Mouse (Mus musculus): ENCODE measurements around the gene Calcrl. TPM values are rescaled to one million over a fixed set of nuclear protein-coding genes. Genes with fewer than 3 reads are reported as not detected.

The Calcrl gene
- 12.9 and 13.1 TPM in 2 replicates for polyA plus RNA-seq (2016; fragmentation: Nextera tagmentation; extraction: Ambion mirVana)

- H3K4me1 ChIP-seq (replicated peaks) = peaks cover 13% of the 10 kb centered on the region; the same call in 1 of the 2 replicates
- peak within 1 kb of the TSS; percentile 48 for H3K4me3 ChIP-seq
- H3K36me3 ChIP-seq = no peaks in the 10 kb centered on the region
- peak; percentile 62 for DNase-seq (ENCODE audit: low spot score)
- no peaks in the 10 kb centered on the region for H3K9me3 ChIP-seq
- H3K27me3 ChIP-seq (ENCODE audit: insufficient read depth, poor library complexity, severe bottlenecking) = no peaks in the 10 kb centered on the region
- WGBS = 2% methylated on average over 10 of the region's 10 CpGs
- H3K27ac ChIP-seq = peak within 1 kb of the TSS; percentile 75
Observed at GRCm38 (mm10) chr2:84425138-84425537, at the start of gene Calcrl. Calcrl (minus strand) TSS chr2:84425411.

- peaks cover 30% of the 10 kb centered on the region for H3K4me1 ChIP-seq (replicated peaks)
- H3K27me3 ChIP-seq (ENCODE audit: insufficient read depth, poor library complexity, severe bottlenecking) = no peaks in the 10 kb centered on the region
- H3K9me3 ChIP-seq = no peaks in the 10 kb centered on the region
- H3K36me3 ChIP-seq = no peaks in the 10 kb centered on the region
- H3K4me3 ChIP-seq = no peak overlapping the region
- peak overlapping the region; percentile 9; the same call in 1 of the 2 replicates for H3K27ac ChIP-seq
- no peak for DNase-seq (ENCODE audit: low spot score)
- WGBS = 7% methylated on average over 6 of the region's 6 CpGs
Observed at GRCm38 (mm10) chr2:84474651-84475050, 49.4 kb upstream of the Calcrl start.

GRCm38 (mm10) chr2:84473941-84474530 lies 48.8 kb upstream of the Calcrl start:
- peaks cover 30% of the 10 kb centered on the region for H3K4me1 ChIP-seq (replicated peaks)
- H3K36me3 ChIP-seq = no peaks in the 10 kb centered on the region
- H3K9me3 ChIP-seq = no peaks in the 10 kb centered on the region
- 63% methylated on average over 14 of the region's 14 CpGs for WGBS
- H3K4me3 ChIP-seq = no peak overlapping the region
- H3K27me3 ChIP-seq (ENCODE audit: insufficient read depth, poor library complexity, severe bottlenecking) = no peaks in the 10 kb centered on the region
- no peak for DNase-seq (ENCODE audit: low spot score)
- peak overlapping the region; percentile 9; the same call in 1 of the 2 replicates for H3K27ac ChIP-seq

GRCm38 (mm10) chr2:84467391-84467790 lies 42.2 kb upstream of the Calcrl start:
- Histone ChIP-seq H3K36me3 (no peaks in the 10 kb centered on the region), H3K27me3 (ENCODE audit: insufficient read depth, poor library complexity, severe bottlenecking) (no peaks in the 10 kb centered on the region), H3K4me3 (no peak overlapping the region), H3K4me1 (replicated peaks) (no peaks in the 10 kb centered on the region), H3K9me3 (no peaks in the 10 kb centered on the region), H3K27ac (no peak overlapping the region)
- WGBS = 88% methylated on average over 4 of the region's 4 CpGs
- no peak for DNase-seq (ENCODE audit: low spot score)

- 53% methylated on average over 7 of the region's 7 CpGs for WGBS
- no peak overlapping the region for H3K27ac ChIP-seq
- DNase-seq (ENCODE audit: low spot score) = no peak
- no peaks in the 10 kb centered on the region for H3K27me3 ChIP-seq (ENCODE audit: insufficient read depth, poor library complexity, severe bottlenecking)
- H3K4me1 ChIP-seq (replicated peaks) = no peaks in the 10 kb centered on the region
- H3K9me3 ChIP-seq = no peaks in the 10 kb centered on the region
- no peaks in the 10 kb centered on the region for H3K36me3 ChIP-seq
- H3K4me3 ChIP-seq = no peak overlapping the region
Observed at GRCm38 (mm10) chr2:84464956-84465355, 39.7 kb upstream of the Calcrl start.

- no peaks in the 10 kb centered on the region for H3K4me1 ChIP-seq (replicated peaks)
- WGBS = 93% methylated on average over 3 of the region's 3 CpGs
- no peaks in the 10 kb centered on the region for H3K27me3 ChIP-seq (ENCODE audit: insufficient read depth, poor library complexity, severe bottlenecking)
- H3K9me3 ChIP-seq = no peaks in the 10 kb centered on the region
- H3K27ac ChIP-seq = no peak overlapping the region
- H3K36me3 ChIP-seq = no peaks in the 10 kb centered on the region
- DNase-seq (ENCODE audit: low spot score) = no peak
- H3K4me3 ChIP-seq = no peak overlapping the region
Observed at GRCm38 (mm10) chr2:84462411-84462810, 37.2 kb upstream of the Calcrl start.

GRCm38 (mm10) chr2:84459651-84460177 lies 34.5 kb upstream of the Calcrl start:
- H3K27ac ChIP-seq = no peak overlapping the region
- H3K36me3 ChIP-seq = no peaks in the 10 kb centered on the region
- DNase-seq (ENCODE audit: low spot score) = no peak
- no peaks in the 10 kb centered on the region for H3K27me3 ChIP-seq (ENCODE audit: insufficient read depth, poor library complexity, severe bottlenecking)
- H3K4me3 ChIP-seq = no peak overlapping the region
- no peaks in the 10 kb centered on the region for H3K9me3 ChIP-seq
- 73% methylated on average over 11 of the region's 11 CpGs for WGBS
- no peaks in the 10 kb centered on the region for H3K4me1 ChIP-seq (replicated peaks)

- Histone ChIP-seq H3K27ac (no peak overlapping the region), H3K27me3 (ENCODE audit: insufficient read depth, poor library complexity, severe bottlenecking) (no peaks in the 10 kb centered on the region), H3K36me3 (no peaks in the 10 kb centered on the region), H3K9me3 (no peaks in the 10 kb centered on the region), H3K4me1 (replicated peaks) (no peaks in the 10 kb centered on the region), H3K4me3 (no peak overlapping the region)
- DNase-seq (ENCODE audit: low spot score) = no peak
- 89% methylated on average over 6 of the region's 6 CpGs for WGBS
Observed at GRCm38 (mm10) chr2:84457221-84457620, 32.0 kb upstream of the Calcrl start.

- peak; percentile 45 for DNase-seq (ENCODE audit: low spot score)
- WGBS = 13% methylated on average over 5 of the region's 5 CpGs
- Histone ChIP-seq H3K36me3 (no peaks in the 10 kb centered on the region), H3K9me3 (no peaks in the 10 kb centered on the region), H3K27ac (no peak overlapping the region), H3K4me1 (replicated peaks) (no peaks in the 10 kb centered on the region), H3K27me3 (ENCODE audit: insufficient read depth, poor library complexity, severe bottlenecking) (no peaks in the 10 kb centered on the region), H3K4me3 (no peak overlapping the region)
Observed at GRCm38 (mm10) chr2:84455236-84455799, 30.1 kb upstream of the Calcrl start.

GRCm38 (mm10) chr2:84454551-84455235 lies 29.5 kb upstream of the Calcrl start:
- 63% methylated on average over 10 of the region's 10 CpGs for WGBS
- no peaks in the 10 kb centered on the region for H3K36me3 ChIP-seq
- H3K4me1 ChIP-seq (replicated peaks) = no peaks in the 10 kb centered on the region
- DNase-seq (ENCODE audit: low spot score) = no peak
- H3K9me3 ChIP-seq = no peaks in the 10 kb centered on the region
- H3K27ac ChIP-seq = no peak overlapping the region
- H3K27me3 ChIP-seq (ENCODE audit: insufficient read depth, poor library complexity, severe bottlenecking) = no peaks in the 10 kb centered on the region
- no peak overlapping the region for H3K4me3 ChIP-seq

GRCm38 (mm10) chr2:84454051-84454450 lies 28.8 kb upstream of the Calcrl start:
- 24% methylated on average over 5 of the region's 5 CpGs for WGBS
- H3K27ac ChIP-seq = no peak overlapping the region
- no peaks in the 10 kb centered on the region for H3K4me1 ChIP-seq (replicated peaks)
- DNase-seq (ENCODE audit: low spot score) = no peak
- no peaks in the 10 kb centered on the region for H3K36me3 ChIP-seq
- H3K27me3 ChIP-seq (ENCODE audit: insufficient read depth, poor library complexity, severe bottlenecking) = no peaks in the 10 kb centered on the region
- H3K9me3 ChIP-seq = no peaks in the 10 kb centered on the region
- no peak overlapping the region for H3K4me3 ChIP-seq

GRCm38 (mm10) chr2:84445499-84445898 lies 20.3 kb upstream of the Calcrl start:
- 88% methylated on average over 1 of the region's 1 CpGs for WGBS
- no peak overlapping the region for H3K27ac ChIP-seq
- no peak for DNase-seq (ENCODE audit: low spot score)
- H3K36me3 ChIP-seq = no peaks in the 10 kb centered on the region
- H3K4me3 ChIP-seq = no peak overlapping the region
- no peaks in the 10 kb centered on the region for H3K4me1 ChIP-seq (replicated peaks)
- no peaks in the 10 kb centered on the region for H3K27me3 ChIP-seq (ENCODE audit: insufficient read depth, poor library complexity, severe bottlenecking)
- no peaks in the 10 kb centered on the region for H3K9me3 ChIP-seq

GRCm38 (mm10) chr2:84441940-84442339 lies 16.7 kb upstream of the Calcrl start:
- WGBS = 95% methylated on average over 5 of the region's 5 CpGs
- Histone ChIP-seq H3K27ac (no peak overlapping the region), H3K27me3 (ENCODE audit: insufficient read depth, poor library complexity, severe bottlenecking) (no peaks in the 10 kb centered on the region), H3K4me3 (no peak overlapping the region), H3K4me1 (replicated peaks) (no peaks in the 10 kb centered on the region), H3K36me3 (no peaks in the 10 kb centered on the region), H3K9me3 (no peaks in the 10 kb centered on the region)
- no peak for DNase-seq (ENCODE audit: low spot score)

Data from hindbrain, embryonic 10.5 days (tissue).